Mouse (Mus musculus) kidney, adult 2 months (tissue): Measurements from ENCODE around the gene Mrpl9. TPM values are rescaled to one million over a fixed set of nuclear protein-coding genes. Genes with fewer than 3 reads are reported as not detected.

Source experiments
- DNase-seq: peaks from one replicate; pipeline ENCODE4 v3.0.0; 2021
- H3K27ac ChIP-seq: fragments of 200-500 bp; 2 replicates; pipeline ENCODE4 v1.5.1; 2012; ENCODE audit warnings: low read depth, low read length, control low read depth, inconsistent platforms; ENCODE audit not compliant: insufficient read depth
- H3K27me3 ChIP-seq: fragments of 200-500 bp; replicated peaks from 2 replicates; pipeline ENCODE4 v1.6.1; 2012; ENCODE audit warnings: mild to moderate bottlenecking, moderate library complexity, low read length, inconsistent platforms; ENCODE audit not compliant: control insufficient read depth, insufficient read depth
- H3K36me3 ChIP-seq: fragments of 200-500 bp; 2 replicates; pipeline ENCODE4 v1.6.1; 2012; ENCODE audit warnings: mild to moderate bottlenecking, moderate library complexity, low read length, inconsistent platforms; ENCODE audit not compliant: control insufficient read depth, insufficient read depth
- H3K4me1 ChIP-seq: fragments of 200-500 bp; 2 replicates; pipeline ENCODE4 v1.6.1; 2011; ENCODE audit warnings: low read length; ENCODE audit not compliant: control insufficient read depth, insufficient read depth
- H3K4me3 ChIP-seq: fragments of 200-500 bp; 2 replicates; pipeline ENCODE4 v1.5.1; 2011; ENCODE audit warnings: mild to moderate bottlenecking, low read depth, low read length, control low read depth; ENCODE audit not compliant: insufficient read depth
- CTCF ChIP-seq: fragments of 200-500 bp; conservative IDR thresholded peaks from 2 replicates; pipeline ENCODE4 v1.5.1; 2011; ENCODE audit warnings: low read depth, mild to moderate bottlenecking, control low read depth, low read length, moderate library complexity, mixed read lengths; ENCODE audit not compliant: insufficient read depth, insufficient read length
- POLR2A ChIP-seq: fragments of 200-500 bp; IDR thresholded peaks from one replicate; pipeline ENCODE4 v1.6.1; 2011; ENCODE audit warnings: low read depth, low read length, control low read depth
- WGBS: fragments of 180-500 bp; shearing (Covaris S2); methylation state at CpG from one replicate; pipeline ENCODE4 v1.1.7; 2018; 5-methylcytosine and 5-hydroxymethylcytosine counted together
- polyA plus RNA-seq: library from polyadenylated mRNA; depleted of rRNA; stranded (reverse); fragments of >200 nt; gene quantifications from 2 replicates; pipeline ENCODE4 v1.2.3, GENCODE M21; 2012; rRNA removed

The Mrpl9 gene
- polyA plus RNA-seq, result 39.2 and 47.8 TPM in 2 replicates

DNA sequence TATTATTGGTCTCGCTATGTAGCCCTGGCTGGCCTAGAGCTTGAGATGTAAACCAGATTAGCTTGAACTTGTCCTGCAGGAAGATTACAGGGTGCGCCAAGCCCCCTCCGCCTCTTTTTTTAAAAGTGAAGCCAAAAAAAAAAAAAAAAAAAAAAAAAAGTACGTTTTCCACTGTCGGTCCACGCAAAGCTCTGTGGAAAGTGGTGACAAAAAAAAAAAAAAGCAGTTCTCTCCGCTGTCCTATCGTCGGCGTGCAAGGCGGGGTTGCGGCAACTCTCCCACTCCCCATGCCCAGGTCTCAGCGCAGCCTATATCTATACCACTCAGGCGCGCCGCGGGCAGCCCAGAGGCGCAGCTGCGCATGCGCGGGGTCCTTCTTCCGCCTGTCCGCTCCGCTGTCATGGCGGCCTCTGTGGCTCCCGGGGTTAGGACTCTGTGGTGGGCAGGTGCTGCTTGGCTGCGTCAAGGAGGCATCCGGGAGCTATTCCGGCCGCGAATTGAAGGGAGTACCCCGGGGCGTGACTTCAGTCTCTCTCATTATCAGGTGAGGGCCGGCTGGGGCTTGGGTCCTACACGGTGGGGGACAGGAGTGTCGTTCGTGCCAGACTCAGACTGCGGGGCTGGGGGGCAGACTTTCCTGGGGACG is at the start of gene Mrpl9:
Gene Mrpl9, plus strand, starts transcription at position 368 of the 646 bp plus-strand sequence.
- WGBS, result 1% methylated on average over 39 of the region's 39 CpGs
- H3K4me1 ChIP-seq, result no peaks in the 10 kb centered on the region
- peak within 1 kb of the TSS; percentile 76 for H3K27ac ChIP-seq
- peak; percentile 96 for DNase-seq
- peak within 1 kb of the TSS; percentile 97 for H3K4me3 ChIP-seq
- TF ChIP-seq CTCF, result no peak
- peak; percentile 79 for TF ChIP-seq POLR2A
- peaks cover 7% of the 10 kb centered on the region; the same call in 1 of the 2 replicates for H3K36me3 ChIP-seq
- H3K27me3 ChIP-seq, result no peaks in the 10 kb centered on the region

DNA sequence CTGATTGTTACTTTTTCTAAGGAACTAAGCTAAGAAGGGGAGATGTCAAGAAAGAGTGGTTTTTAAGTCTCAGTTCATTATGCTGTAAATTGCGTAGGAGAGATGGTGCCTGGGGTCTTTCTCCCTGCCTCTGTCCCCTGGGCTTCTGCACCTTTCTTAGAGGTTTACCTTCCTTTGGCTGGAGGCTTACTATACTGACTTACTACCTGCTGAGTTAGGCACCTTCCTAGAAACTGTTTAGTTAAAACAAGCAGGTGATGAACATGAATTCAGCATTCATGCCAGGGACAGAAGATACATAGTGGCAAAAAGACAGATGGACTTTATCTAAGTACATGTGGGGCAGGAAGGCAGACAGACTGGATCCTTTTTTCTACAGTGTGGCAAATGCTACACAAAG is 46.8 kb upstream of the Mrpl9 start:
- H3K27ac ChIP-seq, result no peak overlapping the region

DNA sequence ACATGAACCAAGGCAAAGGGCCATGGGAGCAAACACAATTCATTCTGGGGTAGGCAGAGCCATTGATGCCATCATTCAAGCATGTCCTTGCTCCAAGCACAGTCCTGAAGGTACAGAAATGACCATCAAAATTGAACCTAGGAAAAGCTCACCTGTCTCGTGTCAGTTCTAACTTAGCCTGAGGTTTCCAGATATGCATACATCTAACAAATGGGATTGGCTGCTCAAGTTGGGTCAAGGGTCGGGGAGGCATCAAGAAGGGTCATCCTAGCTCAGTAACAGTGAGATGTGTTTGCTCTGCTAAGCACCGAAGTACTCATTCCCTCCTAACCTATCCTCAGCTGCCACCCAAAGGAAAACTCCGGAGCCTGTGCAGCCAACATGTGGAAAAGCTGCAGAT is 46.3 kb upstream of the Mrpl9 start:
- Histone ChIP-seq H3K4me1 (no peaks in the 10 kb centered on the region; the same call in 1 of the 2 replicates), H3K4me3 (no peak overlapping the region), H3K36me3 (no peaks in the 10 kb centered on the region; the same call in 1 of the 2 replicates), H3K27me3 (no peaks in the 10 kb centered on the region), H3K27ac (no peak overlapping the region)
- TF ChIP-seq POLR2A (no peak), CTCF (no peak)
- DNase-seq, result no peak
- WGBS, result 85% methylated on average over 4 of the region's 4 CpGs

More for the DNA sequence above, 46.8 kb upstream of the Mrpl9 start:
- WGBS, result 80% methylated on average over 1 of the region's 1 CpGs
- no peaks in the 10 kb centered on the region for H3K27me3 ChIP-seq
- no peak for DNase-seq
- TF ChIP-seq CTCF, result no peak
- TF ChIP-seq POLR2A, result no peak
- no peaks in the 10 kb centered on the region; the same call in 1 of the 2 replicates for H3K36me3 ChIP-seq
- no peak overlapping the region for H3K4me3 ChIP-seq
- H3K4me1 ChIP-seq, result no peaks in the 10 kb centered on the region; the same call in 1 of the 2 replicates

DNA sequence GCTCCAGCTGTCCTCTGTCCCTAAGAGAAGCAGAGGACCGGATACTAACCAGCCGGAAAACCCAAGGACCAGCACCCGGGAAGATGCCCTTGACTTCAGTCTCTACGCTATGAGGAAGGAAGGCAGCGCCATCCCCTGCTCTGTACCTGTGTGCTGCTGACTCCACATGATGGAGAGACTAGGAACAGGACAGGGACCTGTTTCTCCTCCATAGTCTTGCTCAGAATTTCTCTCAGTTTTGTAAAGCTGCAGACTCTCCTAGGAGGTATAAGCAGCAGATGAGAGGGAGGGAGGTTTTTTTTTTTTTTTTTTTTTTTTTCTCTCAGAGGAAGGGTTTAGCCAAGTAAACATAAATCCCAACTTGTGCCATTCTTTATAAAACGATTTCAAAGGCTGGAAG is 44.9 kb upstream of the Mrpl9 start, which contains the start of gene Lingo4:
Gene Lingo4, plus strand, starts transcription at position 301 of the 400 bp plus-strand sequence.
- Histone ChIP-seq H3K4me1 (no peaks in the 10 kb centered on the region; the same call in 1 of the 2 replicates), H3K27ac (no peak within 1 kb of the TSS), H3K27me3 (no peaks in the 10 kb centered on the region), H3K4me3 (no peak within 1 kb of the TSS), H3K36me3 (no peaks in the 10 kb centered on the region; the same call in 1 of the 2 replicates)
- 77% methylated on average over 6 of the region's 6 CpGs for WGBS
- no peak for DNase-seq
- TF ChIP-seq POLR2A (no peak), CTCF (no peak)

DNA sequence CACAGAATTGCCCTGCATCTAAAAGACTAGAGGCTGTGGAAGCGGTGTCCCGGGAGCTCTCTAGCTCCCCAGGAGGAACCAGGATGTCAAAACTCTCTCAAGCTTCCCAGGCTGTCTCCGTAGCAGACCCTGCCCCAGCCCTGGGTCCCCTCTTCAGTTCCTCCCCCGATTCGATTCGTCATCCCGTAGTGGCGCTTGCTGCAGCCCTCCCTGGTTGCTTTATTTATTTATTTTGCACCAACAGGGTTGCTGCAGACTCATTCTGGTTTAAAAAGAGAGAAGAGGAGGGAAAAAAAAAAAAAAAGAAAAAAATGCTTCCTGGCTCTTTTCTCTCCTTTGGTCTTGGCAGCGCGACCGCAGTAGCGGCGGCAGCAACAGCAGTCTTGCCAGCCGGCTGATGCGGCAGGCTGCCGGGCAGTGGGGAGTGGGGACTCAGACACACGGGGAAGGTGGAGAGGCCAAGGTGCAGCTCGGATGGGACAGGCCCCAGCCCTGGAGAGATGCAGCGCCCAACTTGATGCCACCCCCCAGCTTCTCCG is 44.1 kb upstream of the Mrpl9 start:
- no peak for TF ChIP-seq CTCF
- peak; percentile 13 for TF ChIP-seq POLR2A
- Histone ChIP-seq H3K4me3 (no peak overlapping the region), H3K4me1 (no peaks in the 10 kb centered on the region; the same call in 1 of the 2 replicates), H3K36me3 (no peaks in the 10 kb centered on the region), H3K27ac (no peak overlapping the region), H3K27me3 (no peaks in the 10 kb centered on the region)
- WGBS, result 4% methylated on average over 20 of the region's 20 CpGs
- no peak for DNase-seq

DNA sequence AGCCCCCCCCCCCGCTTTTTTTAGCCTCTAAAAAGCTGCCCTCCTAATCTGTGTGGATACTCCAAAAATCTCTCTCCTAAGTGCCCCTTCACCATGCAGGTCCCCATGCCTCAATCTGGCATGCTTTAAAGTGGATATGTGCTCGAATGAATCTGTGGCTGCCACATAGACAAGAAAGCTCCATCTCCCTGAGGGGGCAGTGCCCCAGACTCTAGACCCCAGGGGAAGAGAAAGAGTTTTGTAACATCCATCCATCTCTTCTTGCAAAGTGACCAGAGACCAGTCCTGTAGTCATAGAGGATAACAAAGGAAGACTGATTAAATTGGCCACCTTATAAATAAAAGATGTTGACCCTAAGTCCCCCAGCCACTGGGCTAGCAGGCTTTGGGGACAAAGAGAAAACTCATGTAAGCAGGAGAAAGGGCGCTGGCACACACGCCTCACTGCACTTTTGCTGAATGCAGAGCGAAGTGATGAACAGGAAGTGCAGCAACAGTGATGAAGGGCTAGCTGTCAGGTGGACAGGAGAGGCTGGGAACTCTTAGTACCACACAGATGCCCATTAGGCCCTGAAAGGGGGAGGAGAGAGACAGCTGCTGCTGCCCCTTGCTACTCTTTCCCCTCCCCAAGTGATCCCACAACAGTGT is 43.3 kb upstream of the Mrpl9 start:
- H3K27me3 ChIP-seq, result no peaks in the 10 kb centered on the region
- no peak for TF ChIP-seq POLR2A
- no peak for TF ChIP-seq CTCF
- 47% methylated on average over 5 of the region's 5 CpGs for WGBS
- H3K4me3 ChIP-seq, result no peak overlapping the region
- no peaks in the 10 kb centered on the region for H3K36me3 ChIP-seq
- H3K4me1 ChIP-seq, result no peaks in the 10 kb centered on the region; the same call in 1 of the 2 replicates
- DNase-seq, result no peak
- no peak overlapping the region for H3K27ac ChIP-seq

DNA sequence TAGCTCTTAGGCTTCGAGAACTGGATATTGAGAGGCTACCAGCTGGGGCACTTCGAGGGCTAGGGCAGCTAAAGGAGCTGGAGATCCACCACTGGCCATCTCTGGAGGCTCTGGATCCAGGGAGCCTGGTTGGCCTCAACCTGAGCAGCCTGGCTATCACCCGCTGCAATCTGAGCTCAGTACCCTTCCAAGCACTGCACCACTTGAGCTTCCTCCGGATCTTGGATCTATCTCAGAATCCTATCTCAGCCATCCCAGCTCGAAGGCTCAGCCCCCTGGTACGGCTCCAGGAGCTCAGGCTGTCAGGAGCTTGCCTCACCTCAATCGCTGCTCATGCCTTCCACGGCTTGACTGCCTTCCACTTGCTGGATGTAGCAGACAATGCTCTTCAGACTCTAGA is 40.7 kb upstream of the Mrpl9 start:
- no peak overlapping the region for H3K27ac ChIP-seq
- H3K4me3 ChIP-seq, result no peak overlapping the region
- WGBS, result 73% methylated on average over 8 of the region's 8 CpGs
- no peak for DNase-seq
- TF ChIP-seq POLR2A (no peak), CTCF (no peak)
- no peaks in the 10 kb centered on the region for H3K36me3 ChIP-seq
- H3K27me3 ChIP-seq, result no peaks in the 10 kb centered on the region
- peaks cover 3% of the 10 kb centered on the region; the same call in 1 of the 2 replicates for H3K4me1 ChIP-seq
